Mouse (Mus musculus) 3T3-L1 (cell line): ENCODE measurements around the gene Gm21915.
A peak's percentile ranks its signal among the peaks of the same experiment; 100 is the strongest.

Experiments used
- DNase-seq: peaks from one replicate; pipeline ENCODE4 v3.0.0-alpha.2; 2015; ENCODE audit warnings: low read depth, low spot score

Gene Gm21915

DNA sequence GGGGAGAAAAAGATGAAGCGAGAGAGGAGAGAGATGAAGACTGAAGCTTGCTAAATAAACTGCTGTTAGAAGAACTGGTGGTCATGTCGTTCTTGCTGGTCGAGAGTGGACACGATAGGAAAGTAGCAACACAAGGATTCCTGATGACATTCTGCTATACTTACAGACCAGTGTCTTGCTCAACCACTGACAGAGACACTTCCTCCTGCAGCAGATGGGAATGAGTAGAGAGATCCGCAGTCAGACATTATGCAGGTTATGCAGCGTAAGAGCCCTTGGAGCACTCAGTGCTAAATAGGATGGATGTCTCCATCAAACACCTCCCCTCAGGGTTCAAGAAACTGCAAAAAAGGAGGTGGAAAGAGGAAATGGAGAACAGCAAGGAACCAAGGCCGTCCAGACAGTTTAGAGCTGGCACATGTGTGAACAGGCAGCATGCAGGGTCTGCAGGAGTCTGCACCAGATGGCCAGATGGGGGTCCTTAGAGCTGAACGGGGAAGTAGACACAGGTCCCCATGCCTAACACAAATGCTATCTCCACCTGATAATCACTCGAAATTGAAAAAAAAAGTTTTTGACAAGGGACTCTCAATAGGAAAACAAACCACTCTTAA lies 4.1 kb upstream of the Gm21915 start:
- DNase-seq: no peak

DNA sequence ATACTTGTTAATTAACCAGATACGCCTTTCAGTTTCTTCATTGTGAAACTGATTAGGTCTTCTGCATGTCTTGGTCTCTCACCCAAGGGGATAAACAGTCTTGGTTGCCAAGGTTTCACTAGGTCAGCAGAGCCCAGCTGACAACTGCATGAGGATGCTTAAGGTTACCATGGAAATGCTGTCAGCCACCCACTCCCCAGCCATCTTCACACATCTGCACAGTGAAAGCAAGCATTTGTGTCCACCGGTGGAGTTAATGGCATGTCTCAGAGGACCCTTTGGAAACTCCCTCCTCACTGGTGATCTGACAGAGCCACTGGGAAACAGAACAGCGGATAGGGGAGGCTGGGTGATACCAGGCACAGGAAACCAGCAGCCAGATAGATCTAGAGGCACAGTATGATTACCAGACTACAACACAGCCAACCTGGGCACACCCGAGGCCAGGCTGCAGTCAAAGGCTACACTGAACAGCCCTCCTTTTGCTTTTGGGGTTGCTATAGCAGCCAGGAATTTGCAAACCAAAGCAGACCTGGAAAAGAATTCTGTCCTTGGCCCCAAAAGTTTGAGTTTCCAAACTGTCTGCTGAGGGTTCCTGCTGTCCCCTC lies 1.0 kb downstream of the Gm21915 start:
- DNase-seq: no peak

DNA sequence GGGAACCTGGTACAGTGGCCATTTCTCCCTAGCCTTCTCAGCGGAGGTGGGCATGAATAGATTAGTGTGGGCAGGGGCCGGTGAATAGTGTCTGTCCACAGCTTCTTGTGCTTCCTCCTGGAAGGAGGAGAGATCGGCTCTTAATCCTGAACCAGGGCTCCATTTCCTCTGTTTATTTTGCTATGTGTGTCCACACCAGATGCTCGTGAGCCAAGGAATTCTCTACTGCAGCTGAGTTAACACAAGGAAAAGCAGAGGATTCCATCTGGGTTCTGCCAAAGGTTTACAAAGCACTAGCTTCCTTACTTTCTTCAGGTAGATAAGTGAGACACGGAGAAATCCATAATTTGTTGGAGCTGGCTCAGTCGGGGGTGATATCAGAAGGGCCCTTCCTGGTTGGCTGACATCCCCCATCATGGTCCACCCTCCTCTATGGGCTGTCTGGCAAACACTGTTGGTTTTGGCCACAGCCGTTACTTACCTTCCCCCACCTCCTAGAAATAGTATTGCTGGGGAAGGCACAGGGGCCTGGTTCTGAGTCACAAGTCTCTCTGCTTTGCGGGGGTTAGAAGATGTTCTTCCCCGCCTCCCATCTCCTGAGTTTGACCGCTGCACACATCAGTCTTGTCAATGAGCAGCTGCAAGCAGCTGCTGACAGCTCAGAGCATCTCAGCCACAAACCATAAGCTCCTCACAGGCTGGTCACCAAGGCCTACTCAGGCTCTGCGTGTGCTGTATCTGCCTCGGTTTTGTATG lies 5.0 kb downstream of the Gm21915 start:
- peak; percentile 9 for DNase-seq

DNA sequence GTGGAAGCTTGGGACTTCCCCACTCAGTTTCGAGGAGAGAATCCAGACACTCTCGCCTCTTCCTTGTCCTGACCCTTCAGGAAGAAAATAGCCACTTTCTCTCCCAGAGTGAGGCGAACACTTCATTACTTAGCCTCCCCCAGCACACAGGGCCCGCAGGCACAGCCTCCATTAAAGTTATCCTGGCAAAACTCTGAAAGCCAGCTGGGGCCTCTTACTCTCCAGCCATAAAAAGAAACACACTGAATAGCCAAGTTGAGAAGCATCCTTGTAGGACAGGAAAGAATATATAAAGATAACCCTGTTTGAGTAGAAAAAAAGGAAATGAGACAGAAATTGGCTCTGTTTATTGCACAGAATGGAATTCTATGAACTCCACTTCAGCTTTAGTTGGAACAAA lies 8.2 kb downstream of the Gm21915 start:
- DNase-seq: no peak

DNA sequence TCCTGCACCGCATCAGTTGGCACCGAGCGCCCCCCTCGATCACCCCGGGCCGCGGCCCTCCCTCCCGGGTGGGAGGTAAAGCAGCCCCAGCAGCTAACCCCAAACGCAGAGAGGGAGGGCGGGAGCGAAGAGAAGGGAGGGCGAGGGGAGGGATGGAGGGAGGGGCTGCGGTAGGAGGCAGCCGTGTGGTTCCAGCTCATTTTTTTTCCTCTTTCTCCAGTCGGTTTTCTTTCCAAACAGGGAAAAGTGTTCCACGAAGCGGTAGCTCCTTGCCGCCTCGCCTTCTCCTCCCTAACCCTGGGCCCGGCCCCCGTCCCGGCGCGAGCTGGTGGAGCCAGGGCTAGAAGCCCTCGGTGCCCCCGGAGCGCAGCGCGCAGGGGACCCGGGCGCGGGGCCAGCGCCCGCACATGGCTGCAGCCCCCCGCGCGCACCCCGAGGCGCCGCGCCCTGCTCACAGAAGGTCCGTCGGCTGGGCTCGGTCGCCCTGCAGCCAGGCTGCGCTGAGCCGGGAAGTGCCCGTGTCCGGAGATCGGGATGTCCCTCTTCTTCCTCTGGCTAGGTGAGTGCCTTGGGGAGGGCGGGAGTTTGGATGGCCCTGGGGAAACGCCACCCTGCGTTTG lies 15.5 kb downstream of the Gm21915 start, which contains the start of gene Clmp:
TSS of gene Clmp (plus strand) at position 162 of the 620 bp plus-strand sequence.
- peak; percentile 61 for DNase-seq

DNA sequence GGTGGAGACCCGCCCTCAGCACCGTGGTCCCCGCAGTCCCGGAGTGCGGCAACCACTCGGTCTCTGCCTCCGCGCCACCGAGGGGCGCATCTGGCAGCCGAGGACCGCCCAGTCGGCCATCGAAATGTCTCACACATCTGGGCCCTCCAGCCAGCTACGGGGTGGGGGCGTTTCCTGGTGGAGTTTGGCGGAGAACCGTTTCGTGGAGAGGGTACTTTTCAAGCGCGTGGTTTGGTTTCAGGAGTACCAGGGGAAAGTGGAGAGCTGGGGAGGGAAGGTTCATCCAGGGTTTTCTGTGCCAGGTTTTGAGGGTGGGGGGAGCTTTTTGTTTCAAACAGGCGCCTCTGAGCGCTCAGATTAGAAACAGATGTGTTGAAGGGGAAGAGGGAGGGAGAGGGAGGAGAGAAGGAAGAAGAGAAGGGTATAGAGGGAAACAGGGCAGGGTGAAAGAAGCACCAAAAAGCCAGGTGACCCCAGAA lies 16.0 kb downstream of the Gm21915 start:
- peak; percentile 76 for DNase-seq

DNA sequence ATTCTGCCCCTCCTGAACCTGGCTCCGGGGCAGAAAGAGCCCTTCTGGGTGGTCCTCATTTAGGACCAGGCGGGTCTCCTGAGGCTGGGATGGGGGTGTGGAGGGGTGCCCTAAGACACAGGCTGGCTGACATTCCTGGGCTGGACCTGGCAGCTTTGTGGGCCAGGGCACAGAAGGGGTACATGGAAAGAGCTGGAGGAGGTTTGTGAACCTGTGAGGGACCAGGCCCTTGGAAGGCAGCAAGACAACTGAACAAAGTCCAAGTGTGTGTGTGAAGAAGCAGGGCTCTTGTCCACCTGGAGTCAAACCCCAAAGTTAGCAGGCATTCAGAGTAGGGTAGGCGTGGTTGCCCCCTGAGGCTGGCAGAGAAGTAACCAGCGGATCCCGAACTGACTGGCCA lies 16.6 kb downstream of the Gm21915 start:
- peak; percentile 15 for DNase-seq

DNA sequence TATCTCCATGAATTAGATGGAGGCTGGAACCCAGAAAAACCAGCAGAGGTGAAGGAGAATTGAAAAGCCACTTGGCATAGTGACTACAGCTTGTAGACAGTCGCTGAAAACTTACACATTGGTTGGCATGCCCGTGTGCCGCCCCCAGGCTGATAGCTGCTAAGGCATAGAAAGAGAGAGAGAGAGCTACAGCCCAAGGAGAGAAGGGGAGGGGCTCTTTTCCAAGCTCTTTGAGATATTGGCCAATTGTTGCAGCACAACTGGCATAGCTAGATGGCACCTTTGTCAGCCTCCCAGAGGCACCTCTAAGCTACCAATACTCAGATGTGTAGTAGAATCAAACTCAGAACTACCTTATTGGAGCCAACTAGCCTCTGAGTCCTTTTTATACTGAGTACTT lies 17.1 kb downstream of the Gm21915 start:
- peak; percentile 15 for DNase-seq

DNA sequence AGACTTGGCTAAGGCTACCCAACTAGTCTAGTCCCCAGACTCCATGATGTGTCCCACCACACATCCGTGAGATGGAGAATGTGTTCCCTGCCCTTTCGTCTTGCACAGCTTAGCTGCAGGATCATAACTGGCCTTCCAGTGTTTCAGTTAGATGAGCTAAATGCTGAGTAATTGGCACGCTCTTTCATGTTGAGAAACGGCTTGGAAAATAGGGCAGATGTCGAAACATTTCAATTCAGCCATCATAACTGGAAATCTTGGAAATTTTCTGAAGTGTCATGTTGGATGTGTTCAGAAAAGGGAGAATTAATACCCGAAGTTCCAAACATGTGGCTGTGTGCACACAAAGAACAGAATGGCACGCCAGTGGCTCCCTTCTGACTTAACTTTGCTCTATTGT lies 20.1 kb downstream of the Gm21915 start:
- no peak for DNase-seq

DNA sequence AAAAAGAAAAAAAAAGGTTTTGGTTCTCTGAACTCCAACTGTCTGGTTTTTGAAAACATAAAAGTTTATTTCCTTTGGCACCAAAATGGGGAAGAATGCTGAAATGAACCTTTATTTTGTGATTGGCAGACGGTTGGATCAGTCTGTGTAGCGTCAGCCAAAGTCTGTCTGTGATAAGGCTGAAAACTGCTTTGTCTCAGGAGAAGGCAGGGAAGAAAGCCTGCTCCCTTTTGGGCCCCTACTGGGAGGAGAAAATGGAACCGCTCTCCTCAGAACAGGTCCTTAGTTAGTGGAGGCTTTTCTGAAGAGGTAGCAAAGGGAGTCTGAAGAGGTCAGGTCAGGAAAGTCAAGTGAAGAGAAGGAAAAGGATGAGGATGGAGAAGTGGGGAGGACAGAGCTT lies 22.6 kb downstream of the Gm21915 start:
- no peak for DNase-seq

DNA sequence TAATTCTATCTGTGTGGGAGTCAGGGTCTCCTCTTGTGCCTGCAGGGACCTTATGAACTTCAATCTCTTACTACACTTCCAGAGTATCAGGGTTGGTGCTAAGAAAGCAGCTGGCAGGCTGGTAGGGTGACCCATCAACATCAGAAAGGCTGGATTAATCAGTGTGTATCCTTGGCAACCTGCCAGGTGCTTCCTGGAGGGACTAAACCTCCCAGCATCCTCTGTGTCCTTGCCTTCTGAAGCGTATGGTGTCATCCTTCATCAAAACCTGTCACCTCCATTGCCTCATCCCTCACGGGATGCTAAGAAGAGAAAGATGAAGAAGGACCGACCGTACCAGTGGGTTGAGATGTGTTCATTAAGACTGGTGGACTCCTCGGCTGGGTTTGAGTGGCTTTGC lies 23.4 kb downstream of the Gm21915 start:
- peak; percentile 43 for DNase-seq

DNA sequence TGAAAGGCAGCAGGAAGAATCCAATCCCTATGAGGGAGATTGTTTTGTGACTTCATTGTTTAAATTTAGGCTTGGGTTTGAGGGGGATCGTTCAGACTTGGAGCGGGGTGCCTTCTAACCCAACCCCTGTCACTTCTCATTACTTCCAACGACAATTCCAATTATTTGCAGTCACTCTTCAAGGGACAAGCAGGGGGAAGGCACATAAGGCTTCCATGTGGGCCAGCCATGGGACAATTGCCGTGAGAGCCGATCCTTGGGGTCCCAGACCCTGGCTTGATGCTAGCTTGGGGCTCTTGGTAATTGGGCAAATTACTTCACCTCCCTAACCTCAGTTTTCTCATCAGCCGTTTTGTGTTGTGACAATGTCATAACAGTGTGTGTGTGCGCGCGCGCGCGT lies 23.9 kb downstream of the Gm21915 start:
- no peak for DNase-seq

DNA sequence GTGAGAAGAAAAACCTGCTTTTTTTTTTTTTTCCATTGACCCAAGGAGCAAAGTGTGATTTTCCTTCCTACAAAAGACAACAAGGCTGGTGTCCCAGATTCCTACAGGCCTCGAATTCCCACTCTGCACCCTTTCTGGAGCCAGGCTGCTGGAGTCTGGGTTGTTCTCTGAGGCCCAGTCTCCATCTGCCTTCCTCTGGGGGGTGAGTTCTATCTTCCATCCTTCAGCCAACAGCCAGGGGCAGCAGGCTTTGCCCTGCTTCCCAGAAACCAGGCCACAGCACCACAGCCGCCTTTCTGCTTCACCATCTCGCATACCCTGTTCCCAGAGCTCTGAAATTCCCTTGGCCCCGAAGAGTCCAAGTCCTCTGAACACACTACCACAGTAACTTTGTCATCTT lies 25.7 kb downstream of the Gm21915 start:
- no peak for DNase-seq

DNA sequence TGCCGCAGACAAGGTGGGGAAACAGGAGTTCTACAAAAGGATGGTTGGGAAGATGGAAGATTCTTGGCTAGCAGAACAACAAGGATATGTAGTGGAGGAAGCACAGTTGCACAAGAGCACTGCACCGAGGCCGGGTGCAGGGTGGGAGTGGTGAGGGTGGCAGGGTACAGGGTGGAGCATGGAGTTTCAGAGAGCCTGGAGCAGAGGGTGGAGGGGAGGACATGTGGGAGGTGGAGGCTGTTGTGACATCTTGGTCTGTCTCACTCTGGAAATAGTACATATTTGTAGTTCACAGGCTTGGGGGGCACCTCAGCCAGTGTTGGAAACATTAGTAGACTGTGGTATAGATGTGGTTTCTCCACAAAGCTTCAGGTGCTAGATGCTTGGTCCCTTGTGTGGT lies 28.8 kb downstream of the Gm21915 start:
- no peak for DNase-seq

DNA sequence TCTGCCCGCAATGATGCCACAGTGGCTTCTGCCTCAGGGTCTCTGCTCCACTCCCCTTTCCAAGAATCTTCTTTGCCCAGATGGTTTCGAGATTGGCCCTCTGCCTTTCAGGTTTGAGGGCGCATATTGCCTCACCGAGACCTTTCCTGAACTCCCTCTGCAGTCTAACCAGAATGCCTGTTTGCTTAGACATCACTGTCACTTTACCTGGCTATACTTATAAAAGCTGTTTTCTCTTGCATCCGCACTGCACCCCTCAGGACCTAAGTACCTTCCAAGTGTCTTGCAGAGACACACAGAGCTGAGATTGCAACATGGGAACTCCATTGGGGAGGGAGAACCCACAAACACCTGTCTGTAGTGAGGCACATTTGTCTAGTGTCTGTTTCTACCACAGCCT lies 29.8 kb downstream of the Gm21915 start:
- DNase-seq: no peak

DNA sequence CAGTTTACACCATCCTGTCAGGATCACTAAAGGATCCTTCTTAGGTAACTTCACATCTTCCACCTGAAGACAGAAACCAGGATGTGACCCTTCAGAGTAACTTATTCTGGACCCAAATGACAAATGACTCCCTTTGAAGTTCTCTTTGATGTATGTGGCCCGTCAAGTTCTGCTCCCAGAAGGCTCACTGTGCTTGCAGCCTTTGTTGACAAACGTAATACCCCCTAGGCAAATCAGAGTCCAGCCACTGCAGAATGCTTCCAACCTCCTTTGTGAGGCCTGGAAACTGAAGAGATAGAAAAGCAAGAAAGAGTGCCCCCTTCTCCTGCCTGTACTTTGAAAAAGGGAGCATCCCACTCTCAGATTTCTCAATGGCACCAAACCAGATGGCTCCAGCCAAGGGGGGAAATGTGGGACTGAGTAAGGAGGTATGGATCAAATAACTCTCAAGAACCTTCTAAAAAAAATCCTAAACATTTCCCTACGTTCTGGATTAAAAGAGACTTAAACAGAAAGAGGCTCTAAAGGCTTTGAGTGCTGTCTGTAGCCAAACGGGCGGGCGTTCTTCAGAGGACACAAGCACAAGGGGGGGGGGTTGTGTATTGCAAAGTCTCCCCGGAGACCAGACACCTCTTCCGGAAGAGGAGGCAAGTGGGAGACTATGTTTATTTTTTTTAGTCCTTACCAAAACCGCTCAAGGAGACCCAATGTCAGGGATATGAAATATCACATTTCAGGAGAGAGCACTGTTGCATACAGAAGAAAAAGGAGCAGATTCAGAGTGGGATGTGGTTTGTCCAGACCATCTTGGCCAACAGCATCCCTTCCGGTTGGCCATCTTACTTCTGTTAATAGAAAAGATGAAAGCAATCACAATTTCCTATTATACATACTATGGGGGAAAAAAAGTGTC lies 34.2 kb downstream of the Gm21915 start:
- DNase-seq: no peak

DNA sequence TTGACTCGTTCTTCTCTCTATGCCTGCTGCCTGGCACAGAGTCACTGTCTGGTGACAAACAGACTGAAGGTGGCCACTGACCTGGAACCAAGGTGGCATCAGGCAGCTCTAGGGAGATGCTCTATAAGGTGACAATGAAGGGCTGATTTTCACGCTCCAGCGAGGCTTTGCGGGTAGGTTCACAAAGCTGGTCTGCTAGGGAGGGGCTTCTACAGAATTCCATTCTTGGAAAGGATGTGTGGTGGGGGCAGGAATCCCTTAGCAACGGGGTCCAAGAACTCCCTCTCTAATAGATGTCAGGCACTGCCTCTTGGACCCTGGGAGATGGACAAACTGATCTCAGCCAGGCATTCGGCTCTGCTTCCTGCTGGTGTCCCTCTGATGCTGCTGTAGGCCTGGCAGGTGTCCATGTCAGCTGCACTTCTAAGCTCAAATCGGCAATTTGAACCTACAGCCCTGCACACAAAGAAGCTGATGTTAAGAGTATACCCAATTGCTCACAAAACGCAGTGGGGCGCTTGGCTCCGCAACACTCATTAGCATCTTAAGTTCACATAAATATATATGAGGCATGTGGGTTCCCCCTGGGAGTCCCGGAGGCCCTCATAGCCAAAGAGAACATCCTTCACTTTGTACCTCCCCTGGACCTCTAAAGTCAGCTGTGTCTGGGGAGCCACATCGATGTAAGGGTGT lies 38.2 kb downstream of the Gm21915 start:
- no peak for DNase-seq

DNA sequence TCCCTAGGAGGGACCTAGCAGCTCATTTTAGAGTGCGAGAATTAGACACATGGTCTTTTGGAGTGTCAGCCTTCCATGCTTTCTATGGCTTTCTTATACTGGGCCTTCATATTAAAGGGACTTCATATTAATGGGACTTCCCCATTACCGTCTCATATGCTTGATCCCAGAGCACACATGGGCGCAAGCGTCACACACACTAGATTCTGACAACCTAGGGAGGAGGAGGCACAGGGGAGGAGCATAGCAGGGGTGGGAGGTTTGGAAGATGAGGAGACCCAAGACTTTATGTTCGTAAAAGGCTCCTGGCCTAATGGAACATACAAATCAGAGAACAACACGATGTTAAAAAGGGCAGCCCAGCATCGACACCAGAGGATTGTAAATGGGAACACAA lies 38.7 kb downstream of the Gm21915 start:
- DNase-seq: no peak

DNA sequence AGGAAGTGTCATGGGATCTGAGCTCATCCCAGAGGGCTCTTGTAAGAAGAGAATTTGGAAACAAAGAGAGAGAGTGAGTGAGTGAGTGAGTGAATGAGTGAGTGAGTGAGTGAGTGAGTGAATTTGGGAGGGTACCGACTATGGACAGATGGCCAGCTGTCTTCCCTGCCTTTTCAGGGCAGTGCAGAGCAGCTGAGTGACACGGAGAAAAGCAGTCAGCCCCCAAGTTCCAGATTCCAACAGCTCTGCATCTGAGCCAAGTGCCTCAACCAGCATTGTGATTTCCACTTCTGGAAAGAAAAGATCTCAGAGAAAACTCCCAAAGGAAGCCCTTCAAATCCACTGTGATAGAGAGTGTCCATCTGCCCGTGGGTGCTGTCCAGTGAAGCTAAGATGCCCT lies 39.2 kb downstream of the Gm21915 start:
- DNase-seq: no peak

DNA sequence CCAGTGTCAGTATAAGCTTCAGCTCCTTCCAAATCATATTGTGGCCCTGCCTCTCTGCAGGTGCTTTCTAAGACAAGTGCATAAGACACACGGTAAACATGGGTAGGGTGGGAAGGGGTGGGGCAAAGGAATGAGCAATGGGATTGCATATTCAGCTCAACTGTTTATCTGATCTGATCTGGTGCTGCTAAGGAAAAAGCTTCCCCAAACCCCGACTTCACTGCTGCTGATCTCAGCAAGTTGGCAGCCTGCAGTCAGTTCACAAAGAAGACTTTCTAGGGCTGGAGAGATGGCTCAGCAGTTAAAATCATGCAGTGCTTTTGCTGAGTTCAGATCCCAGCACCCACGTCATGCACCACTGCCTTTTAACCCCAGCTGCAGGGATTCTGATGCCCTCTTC lies 39.6 kb downstream of the Gm21915 start:
- DNase-seq: no peak

DNA sequence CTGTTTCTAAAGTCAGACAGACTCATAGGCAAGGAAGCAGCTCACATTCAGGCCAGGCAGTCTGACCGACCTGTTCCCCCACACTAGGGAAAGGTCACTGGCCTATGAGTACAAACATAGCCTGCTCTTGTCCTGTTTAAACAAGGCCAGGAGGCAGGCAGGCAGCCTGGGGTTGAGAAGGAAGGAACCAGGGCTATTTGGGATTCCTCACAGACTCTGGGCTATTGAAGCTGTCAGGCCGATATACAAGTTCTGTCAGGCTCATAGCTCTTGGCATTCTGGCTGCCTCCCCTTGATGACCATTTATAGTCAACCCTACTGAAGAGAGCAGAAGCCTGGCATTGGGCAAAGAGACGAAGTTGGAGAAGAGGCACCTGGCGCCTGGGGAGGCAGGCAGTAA lies 41.2 kb downstream of the Gm21915 start:
- DNase-seq: no peak
